Mouse (Mus musculus): ENCODE measurements around the gene Olfr173.

Gene Olfr173

DNA sequence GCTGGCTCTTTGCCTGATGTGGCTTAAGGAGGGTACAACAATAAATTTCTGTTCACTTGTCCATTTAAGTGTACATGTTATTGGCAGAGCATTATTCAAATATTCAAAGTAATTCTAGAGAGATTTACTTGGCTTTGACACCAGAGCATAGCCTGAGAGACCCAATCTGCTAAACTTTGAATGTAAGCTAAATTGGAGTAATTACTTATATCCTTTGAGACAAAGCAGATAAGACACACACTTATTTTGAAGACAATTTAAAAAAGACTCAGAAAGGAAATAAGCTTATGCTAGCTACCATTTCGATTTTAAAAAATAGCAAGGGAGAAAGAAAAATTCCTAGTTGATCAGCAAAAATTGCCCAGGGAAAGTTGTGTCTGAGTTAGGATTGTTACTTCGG, at the start of gene Olfr173:
Gene Olfr173 (minus strand): TSS at position 101 of the 400 bp plus-strand sequence.
- no peak for DNase-seq

DNA sequence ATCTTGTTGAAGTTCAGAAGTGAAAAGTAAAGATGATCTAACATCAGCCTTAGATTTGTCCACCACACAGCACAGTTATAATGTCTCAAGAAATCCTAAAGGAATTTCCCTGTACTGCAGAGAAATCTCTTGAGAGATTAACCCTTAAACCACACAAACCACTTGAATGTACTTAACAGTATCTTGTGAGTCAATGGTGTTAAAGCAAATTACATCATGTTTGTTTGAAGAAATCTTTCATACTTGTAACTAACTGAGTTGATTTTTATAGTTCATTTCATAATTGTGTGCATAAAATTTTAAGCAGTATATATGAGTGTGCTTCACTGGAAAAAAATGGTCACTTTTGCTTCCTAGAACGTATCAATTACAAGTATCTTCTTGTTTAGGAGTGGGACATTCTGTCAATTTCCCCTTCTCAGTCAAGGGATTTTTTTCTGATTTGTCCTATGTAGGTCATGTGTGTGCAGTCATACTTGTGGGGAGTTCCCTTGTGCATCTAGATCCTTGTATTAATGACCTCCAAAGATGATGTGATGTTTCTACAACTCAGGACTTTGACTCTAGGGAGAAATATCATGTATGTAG, 26.8 kb upstream of the Olfr173 start, which contains the start of gene Olfr175-ps1:
Gene Olfr175-ps1 (minus strand): TSS at position 51 of the 588 bp plus-strand sequence.
- DNase-seq = no peak

DNA sequence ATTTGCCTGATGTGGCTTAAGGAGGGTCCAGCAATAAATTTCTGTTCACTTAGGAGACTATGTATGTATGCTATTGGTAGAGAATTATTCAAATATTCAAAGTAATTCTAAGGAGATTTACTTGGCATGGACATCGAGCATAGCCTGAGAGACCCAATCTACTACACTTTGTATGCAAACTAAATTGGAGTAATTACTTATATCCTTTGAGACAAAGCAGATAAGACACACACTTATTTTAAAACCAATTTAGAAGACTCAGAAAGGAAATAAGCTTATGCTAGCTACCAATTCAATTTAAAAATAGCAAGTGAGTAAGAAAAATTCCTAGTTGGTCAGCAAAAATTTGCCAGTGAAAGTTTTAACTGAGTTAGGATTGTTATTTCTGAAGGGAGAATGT, 37.0 kb downstream of the Olfr173 start, which contains the start of gene Olfr172:
Gene Olfr172 (minus strand): TSS at position 101 of the 400 bp plus-strand sequence.
- DNase-seq = no peak

DNA sequence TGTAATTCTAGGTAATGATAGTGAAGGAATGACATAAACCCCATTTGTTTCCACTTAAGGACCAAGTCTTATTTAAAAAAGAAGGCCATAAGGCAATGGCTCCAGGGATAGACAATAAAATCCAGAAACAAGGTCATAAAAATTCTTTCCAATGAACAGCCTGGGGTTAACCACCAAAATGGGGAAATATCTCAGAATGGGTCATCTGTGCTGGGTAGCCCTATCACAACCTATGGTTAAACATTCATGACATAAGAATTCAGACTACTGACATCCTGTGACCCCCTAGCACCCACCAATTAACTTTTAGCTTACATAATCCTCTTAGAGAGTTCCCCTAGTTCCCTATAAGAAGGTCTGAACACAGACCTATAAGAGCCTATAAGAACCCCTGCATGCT, 43.9 kb downstream of the Olfr173 start:
- no peak for DNase-seq

DNA sequence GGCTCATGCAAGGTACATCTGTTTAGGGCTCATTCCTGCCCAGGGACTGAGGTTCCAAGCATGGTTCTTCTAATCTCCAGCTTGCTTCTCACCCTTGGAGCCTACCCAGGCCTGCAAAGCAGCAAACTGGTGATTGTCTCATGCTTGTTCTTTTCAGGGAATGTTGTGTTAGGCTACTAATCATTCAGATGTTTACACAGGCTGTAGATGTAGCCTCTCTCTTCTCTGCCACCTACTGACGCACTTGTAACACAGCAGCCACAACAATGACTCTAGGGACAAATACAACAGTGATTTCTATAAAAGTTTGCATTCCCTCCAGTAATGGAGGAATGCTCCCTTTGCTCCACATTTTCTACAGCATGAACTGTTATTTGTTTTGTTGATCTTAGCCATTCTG, 48.8 kb downstream of the Olfr173 start:
- no peak for DNase-seq

DNA sequence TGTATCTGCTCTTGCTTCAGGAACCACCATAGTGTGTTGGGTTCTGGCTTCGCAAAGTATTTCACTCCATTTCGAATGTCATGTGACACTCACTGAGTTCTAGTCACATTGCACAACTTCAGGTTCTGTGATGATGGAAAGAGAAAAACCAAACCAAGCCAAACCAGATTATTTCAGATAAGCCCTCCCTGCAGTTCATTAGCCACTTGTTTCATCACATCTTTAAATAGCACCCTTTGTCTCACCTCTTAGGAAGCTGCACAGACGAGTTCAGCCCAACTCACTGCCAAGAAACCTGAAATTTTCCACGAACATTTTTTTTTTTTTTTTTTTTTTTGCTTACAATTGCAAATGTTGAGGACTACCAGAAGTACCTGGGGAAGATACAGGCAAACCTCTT, 53.4 kb downstream of the Olfr173 start:
- DNase-seq = no peak
